Mouse (Mus musculus) mouse embryonic stem cell (cell line): ENCODE results near the gene Scfd2.

Experiments used
- in situ Hi-C, 2 experiments: fragments of 300-500 bp; cut with MboI; formaldehyde crosslinking; loops; 1 replicate in 1 of 2; 3 replicates in 1 of 2; pipeline ENCODE4 v1.14.3; 2019 to 2020; ENCODE audit warnings: low sequenced_read_pairs in 2 of 2, low pct_unique_long_range_greater_than_20kb in 1 of 2, mixed read lengths in 1 of 2; ENCODE audit not compliant: unreplicated experiment in 1 of 2

Scfd2 gene

DNA sequence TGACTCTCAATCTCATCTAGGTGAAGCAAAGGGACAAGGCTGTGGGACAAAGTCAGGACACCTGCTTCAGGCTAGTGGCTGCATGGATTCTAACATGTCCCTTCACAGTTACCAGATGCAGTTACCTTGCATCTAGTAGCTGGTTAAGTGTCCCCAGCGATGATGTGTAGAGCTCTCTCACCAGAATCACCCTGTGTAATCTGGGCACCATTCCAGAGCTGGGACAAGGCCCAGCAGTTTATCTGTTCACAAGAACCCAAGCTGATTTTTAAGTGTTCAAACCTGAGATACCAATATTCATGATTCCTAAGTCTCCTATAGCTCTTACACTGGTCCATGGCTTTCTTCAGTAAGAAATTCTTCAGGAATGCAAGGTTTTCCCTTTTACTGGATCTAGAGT is 264.4 kb downstream of the Scfd2 start:
- in situ Hi-C loops: no loop called here

DNA sequence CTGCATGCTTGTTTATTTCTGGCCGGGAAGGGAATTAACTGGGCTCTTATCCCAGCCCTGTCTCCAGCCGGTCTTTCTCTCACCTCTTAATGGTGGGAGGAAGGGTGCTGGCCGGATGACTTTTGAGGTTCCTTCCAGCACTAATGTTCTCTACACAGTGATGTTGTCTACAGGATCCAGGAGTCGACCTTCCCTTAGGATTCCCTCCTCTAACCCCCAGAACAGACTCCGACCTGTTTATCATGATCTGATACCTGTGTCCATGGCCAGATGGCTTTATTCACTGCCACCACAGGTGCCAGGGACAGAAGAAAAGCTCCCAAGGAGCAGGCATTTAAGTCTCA is 265.1 kb downstream of the Scfd2 start:
- in situ Hi-C loops: no loop called here

DNA sequence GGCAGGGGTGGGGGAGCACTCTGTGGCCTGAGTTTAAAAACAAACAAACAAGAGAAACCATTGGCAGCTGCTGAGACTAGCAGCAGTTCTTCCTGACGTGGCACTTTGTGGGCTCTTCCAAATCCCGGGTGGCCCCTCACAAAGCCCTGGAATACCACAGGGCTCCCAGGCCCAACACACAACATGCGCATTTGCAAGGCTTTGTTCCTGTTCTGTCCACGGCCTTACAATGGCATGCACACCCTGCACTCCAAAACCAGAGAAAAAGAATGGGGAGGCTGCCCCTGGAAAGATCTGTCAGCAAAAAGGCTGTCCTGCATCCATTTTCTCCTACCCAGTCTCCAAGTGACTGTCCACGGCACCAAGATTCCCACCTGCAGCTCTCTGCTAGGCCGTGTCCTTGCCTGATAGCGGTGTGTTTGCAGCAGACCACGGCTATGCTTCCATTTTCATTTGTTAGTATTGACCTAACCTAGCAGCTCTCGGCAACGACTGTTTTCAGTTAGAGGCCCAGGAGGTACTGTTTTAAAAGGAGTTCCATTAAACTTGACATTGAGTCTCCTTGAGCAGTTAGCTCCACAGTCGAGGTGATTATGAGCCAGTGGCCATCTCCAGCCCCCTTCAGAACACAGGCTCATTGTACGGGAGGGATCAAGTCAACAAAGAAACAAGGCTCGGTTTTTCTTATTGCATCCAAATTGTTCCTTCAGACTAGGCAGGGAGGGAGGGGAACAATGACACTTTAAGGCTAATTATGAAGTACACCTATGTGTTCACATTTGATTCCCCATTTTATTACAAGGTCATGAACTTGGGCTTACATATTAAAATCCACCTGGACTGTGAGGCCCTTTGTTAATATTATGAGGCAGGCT is 265.7 kb downstream of the Scfd2 start:
- in situ Hi-C loops: no loop called here

DNA sequence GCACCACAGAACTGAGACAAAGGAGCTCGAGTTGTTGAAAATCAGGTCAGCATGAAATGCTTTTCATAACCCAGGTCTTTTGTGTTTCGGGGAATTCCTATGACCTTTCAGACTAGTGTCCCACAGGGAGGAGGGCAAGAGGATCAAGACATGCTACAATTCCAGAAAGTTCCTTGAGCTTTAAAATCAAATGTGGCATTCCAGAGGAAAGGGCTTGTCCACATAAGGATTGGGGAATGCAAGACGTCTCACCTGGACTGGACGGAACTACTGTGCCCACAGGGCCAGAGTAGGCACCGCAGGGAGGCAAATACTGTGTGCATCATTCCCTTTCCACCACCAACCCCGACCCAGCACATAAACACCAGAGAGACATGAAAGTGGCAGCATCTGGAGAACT is 266.4 kb downstream of the Scfd2 start:
- in situ Hi-C loops: no loop called here

GRCm38 (mm10) chr5:74264541-74264940 is 267.0 kb downstream of the Scfd2 start:
- in situ Hi-C loops: no loop called here

GRCm38 (mm10) chr5:74261016-74261415 is 270.5 kb downstream of the Scfd2 start:
- in situ Hi-C loops: no loop called here

DNA sequence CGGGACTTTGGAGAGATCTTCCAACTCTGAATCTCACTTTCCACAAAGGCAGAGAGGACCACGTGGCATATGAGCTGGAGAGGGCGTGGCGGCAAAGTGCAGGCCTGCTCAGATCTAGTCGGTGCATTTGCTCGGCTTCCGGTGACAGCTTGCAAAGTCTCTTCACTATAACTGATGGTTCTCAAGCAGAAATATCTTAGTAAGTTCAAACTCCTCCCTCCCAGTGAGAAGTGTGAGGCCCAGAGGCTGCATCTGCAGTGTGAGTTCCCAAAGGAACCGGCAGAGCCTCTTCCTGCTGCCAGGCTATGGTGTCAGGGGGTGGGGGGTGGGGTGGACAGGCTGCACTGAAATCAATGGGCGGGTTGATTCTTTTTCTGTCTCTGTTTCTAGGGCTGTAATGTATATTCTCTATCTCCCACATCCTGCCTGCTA is 271.2 kb downstream of the Scfd2 start:
- in situ Hi-C loops: no loop called here

DNA sequence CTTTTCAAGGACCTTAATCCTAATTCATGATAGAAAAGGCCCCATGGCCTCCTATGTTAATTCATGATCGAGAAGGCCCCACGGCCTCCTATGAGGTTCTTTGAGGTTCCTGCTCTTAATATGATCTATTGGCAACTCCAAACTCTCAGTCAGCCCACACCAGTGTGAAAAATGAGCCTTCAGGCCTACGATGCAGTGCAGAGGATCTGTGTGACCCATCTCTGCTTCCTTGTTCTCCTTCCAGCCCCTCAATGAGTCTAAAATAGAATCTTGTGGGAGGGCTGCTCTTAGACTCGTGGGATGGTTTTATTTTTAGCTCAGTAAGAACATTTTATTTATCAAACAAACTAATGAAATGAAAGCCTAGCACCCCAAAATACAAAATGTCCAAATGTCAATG is 274.9 kb downstream of the Scfd2 start:
- in situ Hi-C loops: no loop called here

DNA sequence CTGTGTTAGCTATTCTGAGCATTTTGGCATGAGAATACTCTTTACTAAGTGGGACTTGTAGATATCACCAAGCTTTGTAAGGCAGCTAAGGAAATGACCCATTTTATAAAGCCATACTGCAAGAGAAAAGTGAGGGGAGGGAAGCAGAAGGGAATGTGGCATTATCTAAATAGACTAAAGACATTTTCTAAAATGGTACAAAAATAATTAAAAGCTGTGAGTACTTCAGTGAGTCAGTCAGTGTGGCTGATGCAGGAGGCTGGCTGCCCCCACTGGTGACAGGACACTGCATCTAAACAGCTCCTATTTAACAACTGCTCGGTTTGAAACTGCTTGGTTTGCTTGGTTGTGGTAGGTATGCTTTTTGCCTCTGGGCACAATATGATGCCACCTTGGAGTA is 276.6 kb downstream of the Scfd2 start:
- in situ Hi-C loops: no loop called here

GRCm38 (mm10) chr5:74253724-74254328 is 277.7 kb downstream of the Scfd2 start:
- in situ Hi-C loops: no loop called here

DNA sequence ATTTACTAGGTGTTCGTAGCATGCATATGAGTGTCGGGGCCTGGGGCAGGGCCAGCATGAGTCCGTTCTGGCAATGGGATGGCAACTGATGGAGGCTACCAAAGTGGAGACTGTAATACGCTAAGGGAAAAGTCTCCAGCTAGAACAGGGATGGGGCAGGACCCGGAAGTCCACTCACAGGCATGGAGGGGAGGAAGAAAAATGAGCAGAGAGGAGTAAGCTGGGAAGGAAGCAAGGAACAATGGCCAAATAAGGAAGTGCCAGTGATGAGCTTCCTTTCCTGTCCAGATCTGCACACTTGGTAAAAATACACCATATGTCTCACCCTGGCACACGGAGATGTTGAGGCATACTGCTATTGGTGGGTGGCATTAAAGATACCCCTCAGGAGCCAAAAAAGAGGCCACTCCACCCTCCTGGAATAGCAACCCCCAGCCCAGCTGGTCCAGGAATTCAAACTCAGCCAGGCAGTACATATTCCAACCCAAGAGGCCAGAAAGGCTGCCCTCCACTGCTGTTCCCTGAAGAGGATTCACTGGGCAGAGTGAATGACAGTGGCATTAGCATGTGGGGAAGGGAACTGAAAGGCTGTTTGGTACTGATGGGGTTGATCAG is 278.8 kb downstream of the Scfd2 start:
- in situ Hi-C loops: no loop called here

- in situ Hi-C loops: no loop called here
Observed at GRCm38 (mm10) chr5:74250947-74251346, 280.6 kb downstream of the Scfd2 start.

- in situ Hi-C loops: no loop called here
Observed at GRCm38 (mm10) chr5:74250308-74250707, 281.3 kb downstream of the Scfd2 start.

DNA sequence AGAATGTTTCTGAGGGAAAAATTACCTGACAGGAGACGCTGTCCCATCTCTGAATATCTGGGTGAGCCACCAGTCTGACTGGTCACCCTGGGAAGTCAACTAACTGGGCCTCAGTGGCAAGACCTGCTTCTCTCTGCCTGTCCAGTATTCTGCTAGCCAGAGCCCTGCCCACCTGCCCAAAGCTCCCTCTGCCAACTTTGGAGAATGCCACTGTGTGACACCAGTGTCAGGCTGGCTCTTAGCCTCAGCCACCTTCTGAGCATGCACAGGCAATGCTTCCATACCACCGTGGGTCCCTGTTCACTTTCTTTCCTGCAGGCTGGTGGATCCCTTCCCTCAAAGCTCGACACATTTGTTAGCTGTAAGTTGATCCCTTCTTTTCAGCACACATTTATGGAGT is 281.8 kb downstream of the Scfd2 start:
- in situ Hi-C loops: no loop called here

DNA sequence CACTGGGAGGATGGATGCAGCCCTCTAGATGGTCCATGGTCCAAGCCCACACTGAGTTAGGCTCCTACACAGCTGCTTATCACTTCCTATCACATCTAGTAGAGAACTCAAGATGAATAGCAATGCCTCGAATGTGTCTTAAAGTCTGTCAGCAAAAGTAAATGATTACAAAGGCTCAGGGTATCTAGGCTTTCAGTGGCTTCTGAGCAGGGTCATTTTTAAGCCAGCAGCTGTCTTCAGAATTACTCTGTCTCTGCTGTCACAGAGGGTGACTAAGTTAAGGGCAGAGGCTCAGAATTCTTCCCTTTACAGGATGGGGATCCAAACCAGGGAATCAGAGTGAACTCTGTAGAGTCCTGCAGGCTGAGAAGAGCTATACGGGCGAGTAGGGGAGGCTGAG is 284.6 kb downstream of the Scfd2 start:
- in situ Hi-C loops: no loop called here

DNA sequence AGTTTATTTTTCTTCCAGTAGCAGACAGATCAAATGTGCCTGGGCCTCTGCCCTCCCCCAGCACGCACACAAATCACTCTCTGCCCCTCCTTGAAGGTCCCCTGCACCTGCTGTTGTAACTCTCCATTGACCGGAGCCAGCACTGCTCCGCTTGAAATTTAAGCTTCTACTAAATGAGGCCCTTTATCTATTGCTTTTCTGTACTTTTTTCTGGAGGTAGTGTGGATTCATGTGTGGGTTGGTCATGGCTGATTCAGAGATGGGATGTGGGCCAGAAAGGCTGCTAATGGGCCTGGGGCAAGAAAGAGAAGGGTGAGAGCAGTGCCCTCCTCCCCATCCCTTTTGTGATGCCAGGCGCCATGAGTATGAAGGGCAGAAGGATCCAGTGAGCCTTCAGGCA is 285.1 kb downstream of the Scfd2 start:
- in situ Hi-C loops: no loop called here

DNA sequence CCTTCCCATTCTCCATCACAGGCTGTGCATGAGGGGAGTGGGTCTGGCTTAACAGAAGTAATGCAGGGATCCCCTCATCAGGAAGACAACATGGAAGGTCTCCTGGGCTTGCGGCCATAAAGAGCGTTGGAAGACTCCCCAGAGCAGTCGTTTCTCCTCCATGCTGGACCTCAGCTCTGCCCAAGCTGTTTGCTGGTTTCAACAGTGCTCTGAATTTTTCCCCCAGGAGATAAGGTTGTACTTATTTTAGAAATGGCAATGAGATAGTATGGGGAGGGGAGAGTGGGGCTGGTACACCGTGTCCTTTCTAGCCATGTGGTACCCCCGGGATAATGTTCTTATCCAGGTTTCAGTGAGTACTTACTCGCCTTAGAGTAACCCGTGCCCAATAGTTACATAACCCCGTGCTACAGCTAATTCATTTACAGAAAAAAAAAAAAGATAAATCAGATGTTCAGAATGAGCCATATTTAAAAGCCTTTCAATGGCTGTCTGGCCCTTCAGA is 285.9 kb downstream of the Scfd2 start:
- in situ Hi-C loops: no loop called here

GRCm38 (mm10) chr5:74244406-74245019 is 287.0 kb downstream of the Scfd2 start:
- in situ Hi-C loops: no loop called here

GRCm38 (mm10) chr5:74242654-74243053 is 288.9 kb downstream of the Scfd2 start:
- in situ Hi-C loops: no loop called here
